Mouse (Mus musculus) forebrain, embryonic 16.5 days (tissue): ENCODE data around the gene Mxra8. TPM values are rescaled to one million over a fixed set of nuclear protein-coding genes. Genes with fewer than 3 reads are reported as not detected.

ENCODE experiments used
- ATAC-seq: fragments of 200-750 bp; cut with Nextera tagmentation; 2 replicates; pipeline ENCODE4 v1.8.0; 2017; ENCODE audit warnings: mild to moderate bottlenecking, moderate library complexity
- H3K27ac ChIP-seq: fragments of 300-500 bp; sonication (generic); 2 replicates; pipeline ENCODE4 v1.5.1; 2014; ENCODE audit warnings: low read length, control low read depth
- H3K27me3 ChIP-seq: fragments of 300-500 bp; sonication (generic); replicated peaks from 2 replicates; pipeline ENCODE4 v1.6.1; 2014; ENCODE audit warnings: low read length; ENCODE audit not compliant: control insufficient read depth, insufficient read depth
- H3K36me3 ChIP-seq: fragments of 300-500 bp; sonication (generic); 2 replicates; pipeline ENCODE4 v1.6.1; 2014; ENCODE audit not compliant: control insufficient read depth, insufficient read depth
- H3K4me1 ChIP-seq: fragments of 300-500 bp; sonication (generic); replicated peaks from 2 replicates; pipeline ENCODE4 v1.6.1; 2014; ENCODE audit warnings: low read length; ENCODE audit not compliant: control insufficient read depth, insufficient read depth
- H3K4me2 ChIP-seq: fragments of 300-500 bp; sonication (generic); 2 replicates; pipeline ENCODE4 v1.6.1; 2014; ENCODE audit warnings: mild to moderate bottlenecking, low read length, control low read depth
- H3K4me3 ChIP-seq: fragments of 300-500 bp; sonication (generic); replicated peaks from 2 replicates; pipeline ENCODE4 v1.5.1; 2014; ENCODE audit warnings: mild to moderate bottlenecking, low read length, control low read depth
- H3K9ac ChIP-seq: fragments of 300-500 bp; sonication (generic); replicated peaks from 2 replicates; pipeline ENCODE4 v1.6.1; 2014; ENCODE audit warnings: low read depth, low read length, control low read depth
- H3K9me3 ChIP-seq: fragments of 300-500 bp; sonication (generic); 2 replicates; pipeline ENCODE4 v1.6.1; 2016; ENCODE audit warnings: low read length; ENCODE audit not compliant: control insufficient read depth
- WGBS: fragments of 180-500 bp; shearing (Covaris S2); extraction: QIAGEN DNeasy Blood & Tissue Kit; methylation state at CpG from one replicate; pipeline ENCODE4 v1.1.7; 2014; 5-methylcytosine and 5-hydroxymethylcytosine counted together
- polyA plus RNA-seq: library from polyadenylated mRNA; unstranded; fragments of >200 nt; fragmentation: Nextera tagmentation; extraction: Ambion mirVana; gene quantifications from 2 replicates; pipeline ENCODE4 v1.2.1, GENCODE M21; 2015

Mxra8 gene
- 16.9 and 19.8 TPM in 2 replicates for polyA plus RNA-seq

GRCm38 (mm10) chr4:155839483-155839910 is at the start of gene Mxra8:
TSS of gene Mxra8 (plus strand) at chr4:155839680.
- Histone ChIP-seq H3K27me3 (no peaks in the 10 kb centered on the region; the same call in 1 of the 2 replicates), H3K4me3 (peak within 1 kb of the TSS; percentile 25), H3K27ac (no peak within 1 kb of the TSS), H3K36me3 (no peaks in the 10 kb centered on the region), H3K4me1 (peaks cover 11% of the 10 kb centered on the region), H3K4me2 (peak within 1 kb of the TSS; percentile 40), H3K9ac (peak within 1 kb of the TSS; percentile 47), H3K9me3 (no peaks in the 10 kb centered on the region)
- 5% methylated on average over 16 of the region's 16 CpGs for WGBS
- ATAC-seq: peak; percentile 44; the same call in 1 of the 2 replicates

- Histone ChIP-seq H3K4me1 (peaks cover 2% of the 10 kb centered on the region; the same call in 1 of the 2 replicates), H3K27me3 (0 out of 2 replicates have a peak, but pooled peaks cover 2% of the 10 kb centered on the region), H3K4me3 (no peak within 1 kb of the TSS), H3K9ac (no peak within 1 kb of the TSS), H3K9me3 (no peaks in the 10 kb centered on the region), H3K27ac (no peak within 1 kb of the TSS), H3K36me3 (no peaks in the 10 kb centered on the region), H3K4me2 (no peak within 1 kb of the TSS)
- ATAC-seq: no peak
- 76% methylated on average over 3 of the region's 3 CpGs for WGBS
Observed at GRCm38 (mm10) chr4:155790021-155790489, 49.4 kb upstream of the Mxra8 start, which contains the start of gene Ankrd65. TSS of gene Ankrd65 (plus strand) at chr4:155790439.

DNA sequence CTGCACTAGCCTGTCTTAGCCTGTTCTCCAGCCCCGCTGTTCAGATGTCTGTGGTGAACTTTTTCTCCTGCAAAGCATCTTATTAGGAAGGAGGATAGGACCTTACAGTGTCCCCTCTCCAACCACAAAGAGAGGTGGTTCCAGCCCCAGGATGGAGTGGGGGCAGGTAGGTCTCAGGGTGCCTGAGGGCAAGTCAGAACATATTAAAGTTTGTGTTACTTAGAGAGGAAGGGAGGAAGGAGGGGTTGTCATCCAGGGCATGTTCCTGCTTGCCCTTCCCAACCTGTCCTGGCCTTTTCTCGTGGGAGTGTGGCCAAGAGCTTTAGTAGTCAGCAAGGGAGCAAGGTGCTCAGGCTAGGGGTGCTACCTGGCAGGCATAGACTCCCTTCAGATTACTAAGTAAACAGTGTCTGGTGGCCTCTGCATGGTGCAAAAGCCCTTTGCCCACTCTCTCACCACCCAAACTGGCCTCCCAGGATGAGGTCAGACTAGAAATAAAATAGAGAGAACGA is 48.8 kb upstream of the Mxra8 start:
- Histone ChIP-seq H3K9ac (no peak overlapping the region), H3K4me1 (no peaks in the 10 kb centered on the region), H3K9me3 (no peaks in the 10 kb centered on the region), H3K4me3 (no peak overlapping the region), H3K4me2 (no peak overlapping the region), H3K27me3 (0 out of 2 replicates have a peak, but pooled peaks cover 2% of the 10 kb centered on the region), H3K36me3 (no peaks in the 10 kb centered on the region), H3K27ac (no peak overlapping the region)
- WGBS: 61% methylated on average over 3 of the region's 3 CpGs
- ATAC-seq: no peak

DNA sequence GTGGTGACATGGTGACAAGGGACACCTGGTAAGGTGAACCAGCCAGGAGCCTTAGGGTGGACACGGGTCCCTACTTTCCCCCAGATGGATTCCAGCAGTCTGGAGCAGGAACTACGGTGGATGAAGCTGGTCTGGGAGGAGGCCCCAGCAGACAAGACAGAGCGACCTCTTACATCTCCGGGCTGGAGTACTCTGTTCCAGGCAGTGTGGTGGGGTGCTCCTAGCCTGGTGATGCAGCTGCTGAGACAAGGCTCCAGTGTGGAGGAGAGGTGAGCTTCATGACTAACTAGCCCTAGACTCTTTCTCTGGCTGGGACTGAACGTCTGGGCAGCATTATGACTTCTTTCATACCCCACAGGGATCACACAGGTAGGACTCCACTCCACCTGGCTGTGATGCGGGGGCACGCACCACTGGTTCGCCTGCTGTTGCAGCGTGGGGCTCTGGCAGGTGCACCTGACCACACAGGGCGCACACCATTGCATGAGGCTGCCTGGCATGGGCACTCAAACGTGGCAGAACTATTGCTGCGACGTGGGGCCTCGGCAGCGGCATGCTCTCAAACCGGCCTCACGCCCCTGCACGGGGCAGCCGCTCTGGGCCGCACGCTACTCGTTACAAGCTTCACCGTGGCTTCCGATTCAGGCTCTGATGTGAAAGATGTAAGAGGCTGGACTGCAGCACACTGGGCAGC is 48.1 kb upstream of the Mxra8 start:
- H3K4me3 ChIP-seq: no peak overlapping the region
- H3K27me3 ChIP-seq: 0 out of 2 replicates have a peak, but pooled peaks cover 2% of the 10 kb centered on the region

DNA sequence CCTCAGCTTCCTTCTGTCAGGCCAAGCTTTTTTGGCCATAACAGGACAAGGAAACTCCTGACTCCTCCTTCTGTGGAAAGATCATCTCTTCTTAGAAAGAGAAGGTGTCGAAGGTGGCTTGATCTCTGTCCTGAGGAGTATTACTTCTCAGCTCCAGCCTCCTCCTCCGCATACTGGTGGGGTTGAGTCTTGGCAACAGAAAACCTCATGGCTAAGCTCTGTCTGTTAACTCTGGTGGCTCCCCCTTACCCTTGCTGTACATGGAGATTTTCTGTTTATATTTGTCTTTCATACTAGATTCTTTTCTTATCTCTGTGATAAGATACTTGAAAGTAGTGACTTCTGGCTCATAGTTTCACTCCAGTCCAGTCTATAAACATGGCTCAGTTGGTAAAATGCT is 45.8 kb upstream of the Mxra8 start:
- WGBS: 88% methylated on average over 2 of the region's 2 CpGs
- Histone ChIP-seq H3K9ac (no peak overlapping the region), H3K4me3 (no peak overlapping the region), H3K4me2 (no peak overlapping the region), H3K27ac (no peak overlapping the region), H3K36me3 (no peaks in the 10 kb centered on the region), H3K27me3 (0 out of 2 replicates have a peak, but pooled peaks cover 2% of the 10 kb centered on the region), H3K4me1 (no peaks in the 10 kb centered on the region), H3K9me3 (no peaks in the 10 kb centered on the region)
- ATAC-seq: no peak

More for the DNA sequence above, 48.1 kb upstream of the Mxra8 start:
- no peak overlapping the region for H3K27ac ChIP-seq
- no peaks in the 10 kb centered on the region for H3K36me3 ChIP-seq
- 77% methylated on average over 24 of the region's 24 CpGs for WGBS
- H3K9me3 ChIP-seq: no peaks in the 10 kb centered on the region
- no peak overlapping the region for H3K4me2 ChIP-seq
- ATAC-seq: no peak
- H3K4me1 ChIP-seq: no peaks in the 10 kb centered on the region
- H3K9ac ChIP-seq: no peak overlapping the region

DNA sequence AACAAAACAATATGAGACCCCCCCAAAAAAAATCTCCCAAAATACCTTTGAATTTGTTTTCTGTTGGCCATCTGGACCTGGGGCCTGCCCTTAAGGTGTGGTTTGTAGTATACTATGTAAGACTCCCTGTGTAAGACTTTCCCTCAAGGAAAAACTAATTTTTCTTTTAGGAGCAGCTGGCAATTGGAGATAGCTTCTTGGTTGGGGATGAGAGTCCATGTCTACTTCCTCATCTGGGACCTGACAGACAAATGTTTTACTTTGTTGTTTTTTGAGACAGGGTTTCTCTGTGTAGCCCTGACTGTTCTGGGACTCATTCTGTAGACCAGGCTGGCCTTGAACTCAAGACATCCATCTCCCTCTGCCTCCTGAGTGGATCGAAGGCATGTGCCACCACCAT is 37.4 kb upstream of the Mxra8 start:
- Histone ChIP-seq H3K4me3 (no peak overlapping the region), H3K9me3 (no peaks in the 10 kb centered on the region), H3K9ac (no peak overlapping the region), H3K4me1 (peaks cover 19% of the 10 kb centered on the region), H3K27me3 (no peaks in the 10 kb centered on the region), H3K27ac (no peak overlapping the region), H3K4me2 (no peak overlapping the region), H3K36me3 (no peaks in the 10 kb centered on the region)
- ATAC-seq: no peak
- 86% methylated on average over 1 of the region's 1 CpGs for WGBS

DNA sequence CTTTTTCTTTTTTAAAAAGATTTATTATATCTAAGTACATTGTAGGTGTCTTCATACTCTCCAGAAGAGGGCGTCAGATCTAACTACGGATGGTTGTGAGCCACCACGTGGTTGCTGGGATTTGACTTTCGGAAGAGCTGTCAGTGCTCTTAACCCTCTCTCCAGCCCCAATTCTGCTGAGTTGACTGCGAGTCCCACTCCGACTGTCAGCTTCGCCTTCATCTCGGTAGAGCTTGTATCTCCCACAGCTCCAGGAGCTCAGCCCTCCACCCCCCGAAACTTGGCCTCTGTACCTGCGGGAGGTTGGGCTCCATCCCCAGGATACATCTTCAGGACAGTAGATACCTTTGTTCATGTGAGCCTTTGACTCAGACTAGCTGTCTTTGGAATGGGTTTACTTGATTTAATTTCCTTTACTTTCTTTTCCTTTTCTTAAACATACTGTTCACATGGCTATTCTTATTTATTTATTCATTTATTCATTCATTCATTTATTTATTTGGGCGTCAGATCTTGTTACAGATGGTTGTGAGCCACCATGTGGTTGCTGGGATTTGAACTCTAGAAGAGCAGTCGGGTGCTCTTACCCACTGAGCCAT is 36.6 kb upstream of the Mxra8 start, which contains the start of gene Mrpl20:
TSS of gene Mrpl20 (plus strand) at position 138 of the 599 bp plus-strand sequence.
- Histone ChIP-seq H3K4me3 (peak within 1 kb of the TSS; percentile 93), H3K36me3 (peaks cover under 1% of the 10 kb centered on the region; the same call in 1 of the 2 replicates), H3K27me3 (no peaks in the 10 kb centered on the region), H3K9me3 (no peaks in the 10 kb centered on the region), H3K4me2 (peak within 1 kb of the TSS; percentile 79), H3K27ac (peak within 1 kb of the TSS; percentile 78), H3K4me1 (peaks cover 19% of the 10 kb centered on the region), H3K9ac (peak within 1 kb of the TSS; percentile 83)
- ATAC-seq: peak; percentile 27; the same call in 1 of the 2 replicates
- whole genome bisulfite sequencing: 14% methylated on average over 12 of the region's 12 CpGs

GRCm38 (mm10) chr4:155803340-155804041 is 36.0 kb upstream of the Mxra8 start:
- peak overlapping the region; percentile 78 for H3K27ac ChIP-seq
- peak; percentile 99 for ATAC-seq
- WGBS: under 1% methylated on average over 58 of the region's 58 CpGs

More at GRCm38 (mm10) chr4:155803340-155804041, 36.0 kb upstream of the Mxra8 start:
- Histone ChIP-seq H3K4me3 (peak overlapping the region; percentile 93), H3K9me3 (no peaks in the 10 kb centered on the region), H3K4me2 (peak overlapping the region; percentile 79), H3K27me3 (no peaks in the 10 kb centered on the region), H3K4me1 (peaks cover 19% of the 10 kb centered on the region), H3K9ac (peak overlapping the region; percentile 83), H3K36me3 (peaks cover 4% of the 10 kb centered on the region)
